Comparison of ENCODE assay signal across 8 mouse cellular contexts in genomic region chr1:37687515-37687914, GRCm38 (mm10). TPM values are rescaled to one million over a fixed set of nuclear protein-coding genes. Genes with fewer than 3 reads are reported as not detected.
A peak's percentile ranks its signal among the peaks of the same experiment; 100 is the strongest.
DNase-seq lines count a peak whose midpoint lies in the region; ATAC-seq and TF ChIP-seq lines count a peak whose summit lies in the region.

No protein-coding gene starts in this region.

- TF ChIP-seq CTCF in midbrain, postnatal 0 days (IDR thresholded peaks at IDR 0.05), result no peak

- H3K9me3 ChIP-seq in midbrain, postnatal 0 days (ENCODE audit: low read length), result no peaks in the 10 kb centered on the region
- no peaks in the 10 kb centered on the region for H3K9me3 ChIP-seq in midbrain, embryonic 11.5 days (ENCODE audit: control insufficient read depth, low read length)
- H3K9me3 ChIP-seq in intestine, embryonic 15.5 days, result no peaks in the 10 kb centered on the region
- H3K9me3 ChIP-seq in neural tube, embryonic 15.5 days (replicated peaks), result no peaks in the 10 kb centered on the region

- no peaks in the 10 kb centered on the region for H3K36me3 ChIP-seq in midbrain, postnatal 0 days (ENCODE audit: insufficient read depth, low read length)
- H3K36me3 ChIP-seq in midbrain, embryonic 11.5 days (ENCODE audit: control insufficient read depth, insufficient read depth, low read length), result no peaks in the 10 kb centered on the region
- H3K36me3 ChIP-seq in intestine, embryonic 15.5 days, result no peaks in the 10 kb centered on the region
- no peaks in the 10 kb centered on the region for H3K36me3 ChIP-seq in neural tube, embryonic 15.5 days

- H3K4me3 ChIP-seq in midbrain, postnatal 0 days (ENCODE audit: low read depth, low read length), result no peak overlapping the region
- no peak overlapping the region for H3K4me3 ChIP-seq in midbrain, embryonic 11.5 days (ENCODE audit: low read depth, low read length)
- H3K4me3 ChIP-seq in intestine, embryonic 15.5 days (replicated peaks), result no peak overlapping the region
- H3K4me3 ChIP-seq in neural tube, embryonic 15.5 days (replicated peaks), result no peak overlapping the region

- H3K27me3 ChIP-seq in midbrain, postnatal 0 days (ENCODE audit: insufficient read depth, low read length), result no peaks in the 10 kb centered on the region
- no peaks in the 10 kb centered on the region for H3K27me3 ChIP-seq in midbrain, embryonic 11.5 days (ENCODE audit: control insufficient read depth, insufficient read depth, low read length)
- H3K27me3 ChIP-seq in intestine, embryonic 15.5 days (replicated peaks), result no peaks in the 10 kb centered on the region
- H3K27me3 ChIP-seq in neural tube, embryonic 15.5 days (replicated peaks), result no peaks in the 10 kb centered on the region

- H3K9ac ChIP-seq in midbrain, postnatal 0 days (replicated peaks; ENCODE audit: low read length, poor library complexity, severe bottlenecking), result no peak overlapping the region
- H3K9ac ChIP-seq in midbrain, embryonic 11.5 days (ENCODE audit: low read length), result no peak overlapping the region
- no peak overlapping the region for H3K9ac ChIP-seq in intestine, embryonic 15.5 days
- no peak overlapping the region for H3K9ac ChIP-seq in neural tube, embryonic 15.5 days (replicated peaks)

- no peak for DNase-seq in frontal cortex, postnatal 14 days (ENCODE audit: low spot score in 2 of 2)
- peak; percentile 10 for DNase-seq in midbrain, postnatal 0 days (ENCODE audit: low spot score)
- no peak for DNase-seq in midbrain, embryonic 11.5 days (ENCODE audit: low spot score, missing footprints)
- peak; percentile 73 for DNase-seq in testis, postnatal 10 days (ENCODE audit: low spot score)
- DNase-seq in neural tube, embryonic 10.5 days (ENCODE audit: extremely low spot score, low spot score), result no peak

- no peak overlapping the region for H3K27ac ChIP-seq in midbrain, postnatal 0 days (ENCODE audit: low read depth, low read length)
- H3K27ac ChIP-seq in midbrain, embryonic 11.5 days (ENCODE audit: low read depth, low read length), result no peak overlapping the region
- no peak overlapping the region for H3K27ac ChIP-seq in intestine, embryonic 15.5 days
- H3K27ac ChIP-seq in neural tube, embryonic 15.5 days (replicated peaks), result no peak overlapping the region

- H3K4me2 ChIP-seq in midbrain, postnatal 0 days (ENCODE audit: low read depth, low read length, poor library complexity, severe bottlenecking), result no peak overlapping the region
- H3K4me2 ChIP-seq in midbrain, embryonic 11.5 days, result no peak overlapping the region
- no peak overlapping the region for H3K4me2 ChIP-seq in intestine, embryonic 15.5 days (replicated peaks)
- no peak overlapping the region; the same call in 1 of the 2 replicates for H3K4me2 ChIP-seq in neural tube, embryonic 15.5 days

- 69% methylated on average over 5 of the region's 5 CpGs for WGBS in midbrain, postnatal 0 days
- 85% methylated on average over 5 of the region's 5 CpGs for WGBS in midbrain, embryonic 11.5 days
- WGBS in intestine, embryonic 15.5 days, result 58% methylated on average over 5 of the region's 5 CpGs
- 63% methylated on average over 5 of the region's 5 CpGs for WGBS in neural tube, embryonic 15.5 days

- peak; percentile 11; the same call in 1 of the 2 replicates for ATAC-seq in frontal cortex, adult (ENCODE audit: low TSS enrichment)
- no peak for ATAC-seq in midbrain, postnatal 0 days (ENCODE audit: low FRiP score)
- no peak for ATAC-seq in midbrain, embryonic 11.5 days (ENCODE audit: low FRiP score)
- ATAC-seq in intestine, embryonic 15.5 days, result peak; percentile 69
- no peak for ATAC-seq in neural tube, embryonic 15.5 days (ENCODE audit: low FRiP score)

- no peaks in the 10 kb centered on the region for H3K4me1 ChIP-seq in midbrain, postnatal 0 days (ENCODE audit: insufficient read depth, low read length)
- H3K4me1 ChIP-seq in midbrain, embryonic 11.5 days (ENCODE audit: control insufficient read depth, insufficient read depth, low read length), result no peaks in the 10 kb centered on the region
- H3K4me1 ChIP-seq in intestine, embryonic 15.5 days (replicated peaks), result 0 out of 2 replicates have a peak, but pooled peaks cover 5% of the 10 kb centered on the region
- 0 out of 2 replicates have a peak, but pooled peaks cover 3% of the 10 kb centered on the region for H3K4me1 ChIP-seq in neural tube, embryonic 15.5 days

RNA-seq across cellular contexts. Expression of gene 2010300C02Rik, which starts 32.4 kb away (rescaled TPM):
- 7.9 and 11.1 TPM in 2 replicates for total RNA-seq in midbrain, postnatal 0 days (2014; rRNA removed)
- 5.2 and 6.9 TPM in 2 replicates for polyA plus RNA-seq in midbrain, postnatal 0 days (2015; fragmentation: Nextera tagmentation; extraction: Ambion mirVana)
- polyA plus RNA-seq in midbrain, embryonic 11.5 days (2014; fragmentation: Nextera tagmentation; extraction: Ambion mirVana), result 0.61 and 0.66 TPM in 2 replicates
- 14.0 and 14.2 TPM in 2 replicates for polyA plus RNA-seq in intestine, embryonic 15.5 days (2015; fragmentation: Nextera tagmentation; extraction: Ambion mirVana)
- 3.2 and 6.3 TPM in 2 replicates for polyA plus RNA-seq in neural tube, embryonic 15.5 days (2015; fragmentation: Nextera tagmentation; extraction: Ambion mirVana)

Comparison
In these comparisons a context has a peak if more than half of its experiments do, and no peak if none do; other contexts are left out.
1. DNase-seq: peak in midbrain, postnatal 0 days (single experiment) and testis, postnatal 10 days (single experiment); none in frontal cortex, postnatal 14 days (0 of 2), midbrain, embryonic 11.5 days (single experiment) and neural tube, embryonic 10.5 days (single experiment).
2. ATAC-seq: peak in frontal cortex, adult (single experiment) and intestine, embryonic 15.5 days (single experiment); none in midbrain, postnatal 0 days (single experiment), midbrain, embryonic 11.5 days (single experiment) and neural tube, embryonic 15.5 days (single experiment).